Mouse (Mus musculus) cerebellum, postnatal 36 days (tissue): ENCODE data around the gene Auts2.

Experiments
- DNase-seq, 2 experiments: peaks; one replicate each; pipeline ENCODE4 v3.0.0; 2021 to 2022; ENCODE audit warnings: mixed read lengths in 2 of 2

Gene Auts2

GRCm38 (mm10) chr5:131781063-131781462 lies 762.1 kb downstream of the Auts2 start:
- no peak for DNase-seq

GRCm38 (mm10) chr5:131779171-131779570 lies 764.0 kb downstream of the Auts2 start:
- no peak for DNase-seq

GRCm38 (mm10) chr5:131775672-131776071 lies 767.5 kb downstream of the Auts2 start:
- DNase-seq, result peak in 1 of 2 experiments; percentile 34

- DNase-seq, result peak; percentile 90 to 92
Measured at GRCm38 (mm10) chr5:131775222-131775621, 767.9 kb downstream of the Auts2 start.

- no peak for DNase-seq
Measured at GRCm38 (mm10) chr5:131774792-131775191, 768.4 kb downstream of the Auts2 start.

GRCm38 (mm10) chr5:131772616-131773015 lies 770.5 kb downstream of the Auts2 start:
- peak; percentile 84 to 89 for DNase-seq

- DNase-seq, result no peak
Measured at GRCm38 (mm10) chr5:131769273-131769672, 773.9 kb downstream of the Auts2 start.

GRCm38 (mm10) chr5:131767699-131768264 lies 775.4 kb downstream of the Auts2 start:
- no peak for DNase-seq

GRCm38 (mm10) chr5:131767176-131767575 lies 776.0 kb downstream of the Auts2 start:
- no peak for DNase-seq

GRCm38 (mm10) chr5:131759432-131759831 lies 783.7 kb downstream of the Auts2 start:
- no peak for DNase-seq

GRCm38 (mm10) chr5:131750330-131750729 lies 792.8 kb downstream of the Auts2 start:
- no peak for DNase-seq

- DNase-seq, result no peak
Measured at GRCm38 (mm10) chr5:131749211-131749610, 793.9 kb downstream of the Auts2 start.

- no peak for DNase-seq
Measured at GRCm38 (mm10) chr5:131743069-131743468, 800.1 kb downstream of the Auts2 start.

GRCm38 (mm10) chr5:131737476-131737875 lies 805.7 kb downstream of the Auts2 start:
- no peak for DNase-seq

- no peak for DNase-seq
Measured at GRCm38 (mm10) chr5:131733324-131733660, 809.9 kb downstream of the Auts2 start.

GRCm38 (mm10) chr5:131732631-131733323 lies 810.4 kb downstream of the Auts2 start:
- no peak for DNase-seq

- DNase-seq, result no peak
Measured at GRCm38 (mm10) chr5:131729456-131729855, 813.7 kb downstream of the Auts2 start.

- no peak for DNase-seq
Measured at GRCm38 (mm10) chr5:131727909-131728308, 815.2 kb downstream of the Auts2 start.

- no peak for DNase-seq
Measured at GRCm38 (mm10) chr5:131724508-131724907, 818.6 kb downstream of the Auts2 start.

GRCm38 (mm10) chr5:131722791-131723190 lies 820.4 kb downstream of the Auts2 start:
- no peak for DNase-seq

- no peak for DNase-seq
Measured at GRCm38 (mm10) chr5:131722361-131722760, 820.8 kb downstream of the Auts2 start.

- peak; percentile 67 to 69 for DNase-seq
Measured at GRCm38 (mm10) chr5:131718013-131718412, 825.1 kb downstream of the Auts2 start.

- DNase-seq, result no peak
Measured at GRCm38 (mm10) chr5:131717359-131717965, 825.7 kb downstream of the Auts2 start.

- DNase-seq, result no peak
Measured at GRCm38 (mm10) chr5:131714979-131715378, 828.2 kb downstream of the Auts2 start.
